Mouse (Mus musculus): ENCODE measurements around the gene Dusp6.

The Dusp6 gene

GRCm38 (mm10) chr10:99274640-99275039, 11.6 kb downstream of the Dusp6 start:
- DNase-seq, result no peak

DNA sequence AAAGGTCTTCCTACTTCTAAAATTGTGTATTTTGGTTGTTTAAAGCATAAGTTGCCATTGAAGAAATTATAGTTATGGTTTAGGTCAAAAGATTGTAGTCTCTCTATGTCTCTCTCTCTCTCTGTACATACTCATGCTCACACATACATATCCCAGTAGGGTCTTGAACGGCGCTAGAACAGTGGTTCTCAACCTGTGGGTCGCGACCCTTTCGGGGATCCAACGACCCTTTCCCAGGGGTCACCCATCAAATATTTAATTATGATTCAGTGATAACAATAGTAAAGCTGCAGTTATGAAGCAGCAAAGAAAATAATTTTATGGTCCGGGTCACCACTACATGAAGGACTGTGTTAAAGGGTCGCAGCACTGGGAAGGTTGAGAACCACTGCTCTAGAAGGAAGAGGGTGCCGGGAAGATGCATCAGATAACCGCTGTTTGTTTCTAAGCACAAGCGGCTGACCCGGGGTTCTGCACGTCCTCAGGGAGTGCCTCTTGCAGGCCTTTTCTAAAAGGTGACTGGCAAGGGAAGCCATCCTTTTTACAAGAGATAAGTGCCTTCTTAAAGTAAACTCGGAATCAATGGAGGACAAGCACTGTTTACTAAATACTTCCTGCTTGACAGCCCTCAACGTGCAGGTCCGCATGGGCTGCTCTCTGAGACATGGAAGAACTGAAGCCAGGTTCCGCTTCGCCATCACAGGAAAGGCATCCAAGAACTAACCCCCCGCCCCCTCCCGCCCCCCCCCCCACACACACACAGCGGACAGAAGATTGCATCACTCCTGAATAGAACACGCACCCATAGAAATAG, 16.2 kb downstream of the Dusp6 start:
- no peak for DNase-seq

GRCm38 (mm10) chr10:99283981-99284385, 21.0 kb downstream of the Dusp6 start:
- peak; percentile 91 for DNase-seq

- no peak for DNase-seq
These were observed 21.9 kb downstream of the Dusp6 start for GRCm38 (mm10) chr10:99284918-99285317.

DNA sequence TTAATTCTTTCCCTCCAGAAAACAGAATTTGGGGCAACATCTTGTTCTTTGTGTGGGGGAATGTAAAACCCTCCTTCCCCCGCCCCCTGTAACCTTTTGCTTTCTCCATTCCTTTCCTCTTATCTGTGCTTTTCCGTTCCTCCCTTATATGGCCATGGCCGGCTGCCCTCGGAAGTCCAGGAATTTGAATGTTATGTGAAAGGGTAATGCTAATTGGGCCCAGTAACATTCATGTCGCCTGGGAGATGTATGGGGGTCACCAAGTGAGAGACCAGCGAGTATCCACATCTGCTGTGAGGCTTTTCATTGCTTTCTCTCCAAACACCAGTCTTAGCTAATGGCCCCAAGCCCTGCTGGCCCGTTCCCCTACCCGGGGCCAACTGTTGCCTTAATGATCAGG, 22.7 kb downstream of the Dusp6 start:
- DNase-seq, result peak; percentile 64

GRCm38 (mm10) chr10:99286213-99286612, 23.2 kb downstream of the Dusp6 start:
- no peak for DNase-seq

GRCm38 (mm10) chr10:99286787-99287186, 23.8 kb downstream of the Dusp6 start:
- peak; percentile 84 for DNase-seq

DNA sequence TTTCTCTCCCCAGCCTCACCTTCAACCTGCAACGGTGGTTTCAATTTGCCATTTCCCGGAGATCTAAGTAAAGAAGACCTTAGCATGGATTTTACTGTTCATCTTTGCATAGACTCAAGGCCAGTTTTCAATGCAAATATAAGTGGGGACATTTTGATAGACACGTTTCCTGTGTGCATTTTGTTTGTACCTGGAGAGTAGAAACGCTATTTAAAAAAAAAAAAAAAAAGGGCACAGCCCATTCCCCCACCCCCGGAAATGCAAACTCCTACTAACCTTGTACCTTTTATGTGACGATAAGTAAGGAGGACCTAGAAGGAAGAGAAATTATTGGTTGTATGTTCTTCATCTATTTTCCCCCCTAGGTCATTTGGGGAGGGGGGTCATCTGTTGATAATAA, 24.2 kb downstream of the Dusp6 start:
- no peak for DNase-seq

GRCm38 (mm10) chr10:99289176-99289575, 26.1 kb downstream of the Dusp6 start:
- DNase-seq, result no peak

GRCm38 (mm10) chr10:99293111-99293640, 30.1 kb downstream of the Dusp6 start:
- no peak for DNase-seq

DNA sequence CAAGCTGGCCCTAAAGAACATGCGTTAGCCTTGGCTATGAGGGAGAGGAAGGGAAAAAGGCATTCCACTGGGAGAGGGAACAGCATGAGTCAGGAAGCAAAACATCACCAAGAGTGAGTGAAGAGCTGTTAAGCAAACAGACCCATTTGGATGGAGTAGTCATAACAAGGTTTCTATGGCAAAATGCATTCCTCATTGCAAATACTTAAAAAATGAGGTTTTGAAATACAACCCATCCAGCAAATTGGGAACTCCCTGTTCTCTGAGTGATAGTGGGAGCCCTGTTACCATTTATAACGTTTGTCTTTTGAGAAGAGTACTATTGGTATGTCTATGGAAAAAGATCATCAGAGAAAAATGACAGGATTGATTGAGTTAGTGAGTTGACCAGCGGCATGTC, 34.7 kb downstream of the Dusp6 start:
- no peak for DNase-seq

DNA sequence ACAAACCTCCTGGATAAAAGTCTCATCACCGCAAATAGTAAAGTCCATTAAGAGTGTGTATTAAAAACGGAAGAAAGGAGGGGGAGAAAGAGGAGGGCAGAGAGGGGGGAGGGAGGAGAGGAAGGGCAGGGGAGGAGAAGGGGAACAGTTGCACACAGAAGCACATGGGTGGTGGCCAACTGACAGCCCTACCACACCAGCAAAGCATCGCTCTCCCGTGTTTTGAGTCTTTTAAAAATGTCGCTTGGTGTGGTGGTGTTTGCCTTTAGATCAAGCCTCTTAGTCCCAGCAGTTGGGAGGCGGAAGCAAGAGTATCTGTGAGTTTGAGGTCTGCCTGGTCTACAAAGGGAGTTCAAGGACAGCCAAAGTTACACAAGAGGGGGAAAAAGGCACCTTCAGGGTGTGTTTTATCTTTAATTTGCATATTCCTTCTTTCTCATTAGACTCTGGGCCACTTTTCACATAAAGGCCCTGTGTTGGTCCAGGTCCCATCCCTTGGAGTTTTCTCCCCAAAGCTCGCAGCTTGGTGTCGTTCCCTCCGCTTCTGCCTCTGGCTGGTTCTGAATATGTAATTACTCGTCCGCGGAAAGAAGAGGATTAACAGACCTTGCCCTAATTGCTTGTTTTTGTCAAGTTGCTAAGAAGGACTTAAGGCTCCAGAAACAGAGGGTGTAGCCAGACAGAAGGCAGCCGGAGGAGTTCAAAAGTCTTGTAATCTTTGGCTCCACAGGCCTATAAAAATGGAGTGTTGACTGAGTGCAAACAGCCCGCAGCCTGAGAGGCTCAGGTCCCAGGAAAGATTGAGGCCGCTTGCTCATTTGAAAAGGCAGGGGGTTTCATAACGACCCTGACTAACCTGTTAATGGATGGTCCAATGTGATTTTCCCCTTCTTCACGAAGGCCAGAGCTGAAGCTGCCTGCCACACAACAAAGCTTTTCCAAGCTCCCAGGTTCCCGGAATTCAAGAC, 35.6 kb downstream of the Dusp6 start:
- DNase-seq, result peak; percentile 75

- DNase-seq, result no peak
These were observed 36.3 kb downstream of the Dusp6 start for GRCm38 (mm10) chr10:99299303-99299702.

DNA sequence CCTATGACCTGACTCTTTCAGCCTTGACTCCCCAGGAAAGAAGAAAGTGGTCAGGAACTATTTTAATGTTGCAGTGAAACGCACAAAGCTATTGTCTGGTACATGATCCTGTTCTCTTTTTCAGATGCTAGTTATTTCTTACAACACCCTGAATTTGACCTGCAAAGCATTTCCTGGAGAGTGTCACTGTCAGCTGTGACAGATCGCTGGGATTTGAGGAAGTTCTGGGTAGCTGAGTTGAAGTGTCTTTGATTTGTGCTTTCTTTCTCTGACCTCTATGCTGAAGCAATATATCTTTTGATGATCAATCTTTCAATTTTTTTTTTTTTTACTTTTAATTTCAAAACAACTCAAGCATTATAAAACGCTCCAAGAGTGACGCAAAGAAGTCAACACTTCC, 39.0 kb downstream of the Dusp6 start:
- DNase-seq, result no peak

GRCm38 (mm10) chr10:99308837-99309236, 45.8 kb downstream of the Dusp6 start:
- no peak for DNase-seq

DNA sequence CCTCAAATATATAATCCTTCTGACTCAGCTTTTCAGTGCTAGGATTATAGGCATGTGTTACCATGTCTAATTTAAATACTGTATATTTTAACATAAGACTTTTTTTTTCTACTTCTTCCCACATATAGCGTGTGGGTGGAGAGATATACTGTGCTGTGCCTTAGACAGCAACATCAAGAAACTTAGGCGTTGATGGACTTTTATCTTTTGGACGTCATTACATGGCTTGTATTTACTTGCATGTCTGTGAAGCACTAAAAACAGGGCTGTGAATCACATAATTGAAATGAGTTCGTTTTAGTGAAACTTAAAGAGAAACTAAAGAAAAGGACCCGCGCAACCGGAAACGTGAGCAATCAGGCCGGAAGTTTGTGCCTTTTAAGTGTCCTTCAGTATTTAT, 46.6 kb downstream of the Dusp6 start:
- DNase-seq, result no peak

GRCm38 (mm10) chr10:99310204-99310603, 47.2 kb downstream of the Dusp6 start:
- DNase-seq, result no peak

- no peak for DNase-seq
These were observed 48.9 kb downstream of the Dusp6 start for GRCm38 (mm10) chr10:99311956-99312355.

- no peak for DNase-seq
These were observed 51.3 kb downstream of the Dusp6 start for GRCm38 (mm10) chr10:99314366-99314765.

- DNase-seq, result no peak
These were observed 54.0 kb downstream of the Dusp6 start for GRCm38 (mm10) chr10:99317057-99317456.

All from retina, postnatal 1 day (tissue).